Mouse (Mus musculus): ENCODE data around the gene Smim4.

Gene Smim4

DNA sequence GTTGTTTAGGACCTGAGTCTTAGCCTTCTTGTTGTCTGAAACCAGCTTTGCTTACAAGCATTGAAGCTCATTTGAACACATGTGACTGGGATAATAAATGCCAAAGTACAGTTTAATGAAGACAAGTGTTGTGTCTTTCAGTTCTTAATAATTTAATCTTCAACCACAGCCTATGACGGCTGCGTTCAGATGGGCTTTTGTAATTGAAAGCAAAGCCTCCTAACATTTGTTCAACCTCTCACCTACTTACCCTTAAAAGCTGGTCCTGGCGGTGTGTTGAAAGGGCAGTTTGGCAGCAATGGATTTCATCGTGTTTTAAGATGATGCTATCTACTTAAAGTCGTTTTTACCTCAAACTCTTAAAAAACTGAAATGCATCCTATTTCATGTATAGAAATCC is 16.6 kb downstream of the Smim4 start:
- no peak for DNase-seq

DNA sequence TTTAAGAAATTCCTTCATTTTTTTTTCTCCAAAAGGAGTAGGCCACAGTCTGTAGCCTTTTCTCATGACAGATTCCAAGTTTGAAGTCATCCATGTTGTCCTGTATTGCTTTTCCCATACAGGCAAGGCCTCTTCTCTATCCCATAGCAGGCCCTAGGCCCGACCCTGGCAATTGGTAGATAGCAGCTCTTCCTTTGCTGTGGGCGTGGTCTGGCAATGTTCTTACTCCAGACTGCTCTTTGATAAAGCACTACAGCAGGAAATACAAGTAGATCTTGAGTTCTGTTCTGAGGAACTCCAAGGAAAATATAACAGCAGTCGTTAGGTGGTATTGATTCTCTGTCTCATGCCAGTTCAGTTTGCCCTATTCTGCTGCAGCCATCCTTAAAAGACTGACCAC is 18.1 kb downstream of the Smim4 start:
- no peak for DNase-seq

DNA sequence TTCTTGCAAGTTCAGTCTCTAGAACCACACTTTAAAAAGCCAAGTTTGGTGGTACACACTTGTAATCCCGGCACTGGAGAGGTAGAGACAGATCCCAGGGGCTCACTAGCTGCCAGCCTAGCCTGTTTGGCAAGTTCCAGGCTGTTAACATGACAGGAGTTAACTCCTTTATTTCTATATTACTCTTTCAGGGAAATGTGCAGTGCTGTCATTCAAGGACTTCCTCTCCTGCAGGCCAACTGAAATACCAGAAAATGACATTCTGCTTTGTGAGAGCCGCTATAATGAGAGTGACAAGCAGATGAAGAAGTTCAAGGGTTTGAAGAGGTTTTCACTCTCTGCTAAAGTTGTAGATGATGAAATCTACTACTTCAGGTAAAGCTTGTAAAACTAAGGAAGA is 23.6 kb downstream of the Smim4 start:
- no peak for DNase-seq

DNA sequence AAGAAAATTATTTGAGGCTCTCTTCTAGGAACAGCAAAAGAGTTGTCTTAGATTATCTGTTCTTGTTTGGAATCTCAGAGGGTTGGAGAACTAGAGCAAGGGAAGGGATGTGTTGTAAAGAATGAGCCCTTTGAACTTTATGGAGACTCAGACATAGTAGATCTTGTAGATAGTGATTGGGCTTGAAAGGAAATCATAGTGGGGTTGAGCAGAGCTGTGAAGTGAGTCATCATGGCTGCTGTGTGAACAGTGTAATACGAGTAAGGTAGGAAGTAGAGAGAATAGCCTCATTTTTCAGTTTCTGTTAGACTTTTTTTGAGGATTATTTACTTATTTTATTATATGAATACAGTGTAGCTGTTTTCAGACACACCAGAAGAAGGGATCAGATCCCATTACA is 38.8 kb downstream of the Smim4 start:
- no peak for DNase-seq

DNA sequence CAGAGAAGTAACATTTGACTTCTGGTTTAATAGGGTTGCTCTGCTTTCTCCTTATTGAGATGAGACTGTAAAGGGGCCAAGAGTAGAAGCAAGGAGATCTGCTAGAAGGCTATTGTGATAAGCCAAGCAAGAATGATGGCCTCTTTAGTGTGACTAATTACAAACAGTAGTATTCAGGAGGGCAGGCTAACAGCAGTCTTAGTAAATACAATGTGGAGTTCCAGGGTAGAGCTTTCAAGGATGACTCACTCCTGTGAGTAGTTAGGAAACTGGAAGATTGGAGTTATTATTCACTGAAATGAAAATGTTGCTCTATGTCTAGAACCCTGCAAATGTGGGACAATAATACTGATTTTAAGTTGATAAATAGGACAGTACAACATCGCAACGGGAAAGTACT is 40.2 kb downstream of the Smim4 start:
- DNase-seq: no peak

DNA sequence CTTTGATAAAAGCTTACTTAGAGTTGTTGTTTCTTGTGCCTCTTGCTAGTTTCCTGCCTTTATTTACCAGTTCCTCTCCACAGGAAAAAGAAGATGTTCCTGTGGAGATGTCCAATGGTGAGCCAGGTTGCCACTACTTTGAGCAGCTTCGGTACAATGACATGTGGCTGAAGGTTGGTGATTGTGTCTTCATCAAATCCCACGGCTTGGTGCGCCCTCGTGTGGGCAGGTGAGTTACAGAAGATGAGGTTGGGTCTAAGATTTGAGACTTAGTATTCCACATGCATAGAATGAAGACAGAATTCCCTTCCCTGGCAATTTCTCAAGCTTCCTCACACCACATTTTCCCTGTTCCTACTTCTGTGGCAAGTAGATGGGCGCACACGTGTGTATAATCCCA is 41.3 kb downstream of the Smim4 start:
- DNase-seq: no peak

DNA sequence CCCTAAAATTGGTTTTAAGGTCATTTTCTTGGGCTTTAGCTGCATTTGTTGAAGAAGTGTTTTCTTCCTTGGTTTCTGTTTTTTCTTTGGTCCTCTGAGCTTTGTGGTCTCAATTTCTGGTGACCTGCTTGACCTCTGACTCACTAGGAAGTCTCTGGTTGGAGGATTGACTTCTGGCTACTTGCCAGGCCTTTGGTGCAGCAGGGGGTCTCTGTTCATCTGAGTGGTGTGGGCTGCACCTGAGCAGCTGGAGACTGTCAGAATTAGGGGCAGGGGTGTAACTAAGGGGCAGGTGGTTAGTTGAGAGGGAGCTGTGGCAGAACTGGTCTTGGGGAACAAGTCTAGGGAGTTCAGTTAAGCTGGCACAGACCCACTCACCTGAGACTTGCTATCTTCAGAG is 47.6 kb downstream of the Smim4 start:
- DNase-seq: no peak

DNA sequence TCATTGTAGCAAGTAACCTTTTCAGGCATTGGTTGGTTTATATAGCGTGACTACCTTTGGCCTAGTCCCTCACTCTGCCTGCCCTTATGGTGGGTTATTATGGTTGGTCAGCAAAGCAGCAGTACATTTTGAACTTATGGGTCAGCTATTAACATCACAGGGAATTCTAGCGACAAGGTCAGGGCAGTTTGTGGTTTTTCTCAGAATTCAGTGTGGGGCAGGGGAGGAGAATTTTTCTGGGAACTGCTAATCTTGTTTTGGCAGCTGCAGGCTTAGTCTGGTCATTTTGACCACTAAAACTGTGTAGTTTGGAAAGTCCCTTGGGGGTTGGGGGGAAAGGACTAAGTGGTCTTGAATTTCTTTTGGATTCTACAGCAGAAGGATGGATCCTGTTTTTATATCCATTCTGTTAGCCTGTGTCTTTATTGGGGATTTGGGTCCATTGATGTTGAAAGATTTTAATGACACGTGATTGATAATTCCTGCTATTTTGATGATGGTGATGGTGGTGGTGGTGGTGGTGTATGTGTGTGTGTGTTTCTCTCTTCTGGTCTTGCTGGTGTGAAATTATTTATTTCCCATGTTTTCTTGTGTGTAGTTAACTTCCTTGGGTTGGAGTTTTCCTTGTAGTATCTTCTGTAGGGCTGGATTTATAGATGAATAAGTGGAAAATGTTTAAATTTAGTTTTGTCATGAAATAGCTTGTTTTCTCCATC is 49.3 kb downstream of the Smim4 start:
- no peak for DNase-seq

DNA sequence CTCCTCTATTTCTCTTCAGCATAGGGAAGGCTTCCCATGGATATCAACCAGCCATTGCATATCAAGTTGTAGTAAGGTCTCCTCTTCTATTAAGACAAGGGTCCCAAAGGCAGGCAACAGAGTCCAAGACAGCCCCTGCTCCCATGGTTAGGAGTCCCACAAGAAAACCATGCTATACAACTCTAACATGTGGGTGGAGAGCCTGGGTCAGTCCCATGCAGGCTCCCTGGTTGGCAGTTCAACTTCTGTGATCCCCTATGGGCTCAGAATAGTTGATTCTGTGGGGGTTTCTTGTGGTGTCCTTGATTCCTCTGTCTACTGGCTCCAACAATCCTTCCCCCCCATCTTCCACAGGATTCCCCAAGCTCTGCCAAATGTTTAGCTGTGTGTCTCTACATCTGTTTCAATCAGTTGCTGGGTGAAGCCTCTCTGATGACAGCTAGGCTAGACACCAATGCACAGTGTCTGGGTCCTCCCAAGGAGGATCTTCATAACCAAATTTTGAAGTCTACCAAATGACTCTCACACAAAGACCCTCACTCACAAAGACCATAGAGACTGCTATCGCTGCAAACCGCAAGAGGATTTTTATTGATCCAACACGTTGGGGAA is 50.1 kb downstream of the Smim4 start:
- DNase-seq: no peak

DNA sequence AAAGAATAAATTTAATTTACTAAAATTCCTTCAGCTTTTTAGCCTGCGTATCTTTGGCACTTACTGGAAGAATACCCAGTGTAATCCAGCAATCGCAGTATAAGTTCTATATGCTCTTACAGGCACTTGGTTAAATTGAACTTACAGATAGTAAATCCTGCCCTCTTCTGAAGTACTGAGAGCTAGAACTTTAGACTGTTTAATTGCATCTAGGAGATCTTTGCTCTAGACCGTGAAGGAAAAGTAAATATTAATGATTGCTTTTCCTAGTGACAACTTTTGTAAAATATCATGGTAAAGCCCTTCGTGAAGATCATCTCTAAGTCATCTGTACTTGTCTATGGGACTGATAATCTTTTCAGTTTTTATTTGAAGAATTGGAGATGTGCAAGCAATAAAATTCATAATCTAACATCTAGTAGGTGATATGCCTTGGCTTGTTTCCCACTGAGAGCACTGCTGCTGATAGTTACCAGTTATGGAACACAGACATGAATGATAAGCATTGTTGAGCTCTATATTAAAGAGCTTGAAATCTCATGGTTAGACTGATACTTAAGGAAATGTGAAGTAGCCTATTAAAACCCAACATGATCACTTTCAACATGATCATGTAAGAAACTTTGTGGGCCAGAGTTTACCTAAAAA is 59.5 kb downstream of the Smim4 start:
- DNase-seq: no peak

DNA sequence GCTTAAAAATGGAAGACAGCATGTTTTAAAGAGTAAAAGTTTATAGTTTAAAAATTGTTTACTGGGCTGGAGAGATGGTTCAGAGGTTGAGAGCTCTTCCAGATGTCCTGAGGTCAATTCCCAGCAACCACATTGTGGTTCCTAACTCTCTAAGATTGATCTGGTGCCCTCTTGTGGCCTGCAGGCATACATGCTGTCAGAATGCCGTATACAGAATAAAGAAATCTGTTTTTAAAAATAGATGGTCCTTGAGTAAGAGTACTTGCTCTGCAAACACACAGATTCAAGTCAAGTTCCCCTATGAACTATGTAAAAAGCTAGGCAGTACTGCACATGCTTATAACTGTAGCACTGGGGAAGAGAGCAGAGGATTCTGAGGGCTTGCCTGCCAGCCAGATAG is 66.5 kb downstream of the Smim4 start:
- no peak for DNase-seq

DNA sequence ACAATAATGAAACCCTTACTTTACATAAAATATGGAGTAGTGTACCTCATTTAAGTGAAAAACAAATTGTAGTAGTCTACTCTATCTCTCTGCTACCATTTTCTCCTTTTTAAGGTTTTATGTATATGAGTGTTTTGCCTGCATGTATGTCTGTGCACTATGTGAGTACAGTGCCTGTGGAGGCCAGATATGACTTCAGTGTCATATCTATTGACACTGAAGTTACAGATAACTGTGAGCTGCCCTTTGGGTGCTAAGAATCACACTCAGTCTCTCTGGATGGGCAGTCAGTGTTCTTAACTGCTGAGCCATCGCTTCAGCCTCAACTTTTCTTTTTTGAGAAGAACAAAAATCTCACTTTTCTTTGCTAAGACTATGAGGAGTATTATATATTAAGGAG is 82.9 kb downstream of the Smim4 start:
- DNase-seq: no peak

DNA sequence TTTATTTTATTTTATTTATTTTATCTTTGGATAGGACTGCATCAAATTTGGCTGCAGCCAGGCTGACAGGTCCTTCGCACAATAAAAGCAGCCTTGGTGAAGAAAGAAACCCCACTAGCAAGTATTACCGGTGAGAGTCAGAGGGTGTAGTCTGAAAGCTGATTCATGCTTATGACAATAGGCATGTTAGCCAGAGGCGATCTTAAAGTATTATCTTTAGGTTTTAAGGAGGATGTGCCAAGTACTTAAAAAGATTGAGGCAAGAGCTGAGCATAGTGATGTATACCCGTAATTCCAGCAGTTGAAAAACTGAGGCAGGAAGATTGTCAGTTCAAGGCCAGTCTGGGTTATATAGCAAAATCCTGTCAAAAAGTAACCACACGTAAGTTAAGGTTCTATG is 83.5 kb downstream of the Smim4 start:
- no peak for DNase-seq

Measured in cerebellum, adult 11 months (tissue).